Mouse (Mus musculus) adrenal gland, postnatal 14 days (tissue): ENCODE data around the gene Ndufs1. TPM values are rescaled to one million over a fixed set of nuclear protein-coding genes. Genes with fewer than 3 reads are reported as not detected.
"Not testable (repeated sequence)": the region's sequence is repeated elsewhere in the genome, so short reads cannot be mapped to it uniquely, and the experiment has no call there.

Source experiments
- DNase-seq: peaks from one replicate; pipeline ENCODE4 v3.0.0; 2021; ENCODE audit warnings: mixed read lengths
- total RNA-seq: library from RNA; stranded (reverse); gene quantifications from 2 replicates; pipeline ENCODE4 v1.2.3, GENCODE M21; 2021

Gene Ndufs1
- total RNA-seq, 1 experiment from 2014 or later: 361 TPM

DNA sequence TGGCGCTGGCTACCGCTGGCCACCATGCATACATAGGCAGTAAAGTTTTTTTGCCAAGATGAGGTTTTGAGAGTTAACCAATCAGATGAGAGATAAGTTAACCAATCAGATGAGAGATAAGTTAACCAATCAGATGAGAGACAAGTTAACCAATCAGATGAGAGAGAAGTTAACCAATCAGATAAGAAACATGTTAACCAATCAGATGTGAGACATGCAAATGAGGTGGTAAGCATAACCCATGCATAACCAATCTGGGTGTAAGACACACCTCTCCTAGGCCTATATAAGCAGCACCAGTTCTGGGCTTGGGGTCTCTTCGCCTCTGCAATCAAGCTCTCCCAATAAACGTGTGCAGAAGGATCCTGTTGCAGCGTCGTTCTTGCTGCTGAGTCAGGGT, 8.8 kb upstream of the Ndufs1 start:
- not testable (repeated sequence) for DNase-seq

GRCm38 (mm10) chr1:63182636-63183270, 6.1 kb upstream of the Ndufs1 start:
- DNase-seq: peak; percentile 52

DNA sequence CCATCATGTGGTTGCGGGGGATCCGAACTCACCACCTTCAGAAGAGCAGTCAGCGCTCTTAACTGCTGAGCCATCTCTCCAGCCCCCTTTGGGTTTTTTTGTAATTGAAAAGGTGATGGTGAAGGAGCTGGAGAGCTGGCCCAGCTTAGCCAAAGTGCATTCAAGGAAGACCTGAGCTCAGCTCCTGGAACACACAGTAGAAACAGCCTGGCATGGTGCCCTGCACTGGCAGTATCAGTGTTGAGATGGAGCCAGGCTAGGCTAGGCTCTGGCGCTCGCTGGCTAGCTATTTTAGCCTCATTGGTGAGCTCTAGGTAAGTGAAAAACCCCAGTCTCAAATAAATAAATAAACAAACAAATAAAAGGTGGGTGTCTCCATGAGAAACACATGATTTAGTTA, 5.6 kb upstream of the Ndufs1 start:
- peak; percentile 75 for DNase-seq

- DNase-seq: no peak
Measured at GRCm38 (mm10) chr1:63181480-63181879, 4.8 kb upstream of the Ndufs1 start.

GRCm38 (mm10) chr1:63181019-63181418, 4.4 kb upstream of the Ndufs1 start:
- peak; percentile 94 for DNase-seq

GRCm38 (mm10) chr1:63180575-63180974, 3.9 kb upstream of the Ndufs1 start:
- not testable (repeated sequence) for DNase-seq

GRCm38 (mm10) chr1:63180122-63180521, 3.5 kb upstream of the Ndufs1 start:
- DNase-seq: no peak

DNA sequence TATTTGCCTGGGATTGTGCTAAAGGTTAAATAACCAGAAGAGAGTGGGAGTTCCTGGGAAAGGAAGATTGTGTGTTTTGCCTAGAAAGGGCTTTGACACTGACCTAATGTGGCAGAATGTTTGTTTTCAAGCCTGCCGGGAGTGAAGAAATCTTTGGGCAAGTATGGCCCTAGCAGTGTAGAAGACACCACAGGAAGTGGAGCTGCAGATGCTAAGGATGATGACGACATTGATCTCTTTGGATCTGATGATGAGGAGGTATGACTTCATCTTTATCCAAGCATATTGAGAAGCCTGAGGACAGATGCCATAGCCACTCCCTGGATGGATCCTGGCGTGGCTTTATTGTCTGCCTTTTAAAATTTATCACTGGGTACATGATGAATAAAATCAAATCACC, 1.7 kb upstream of the Ndufs1 start:
- no peak for DNase-seq

DNA sequence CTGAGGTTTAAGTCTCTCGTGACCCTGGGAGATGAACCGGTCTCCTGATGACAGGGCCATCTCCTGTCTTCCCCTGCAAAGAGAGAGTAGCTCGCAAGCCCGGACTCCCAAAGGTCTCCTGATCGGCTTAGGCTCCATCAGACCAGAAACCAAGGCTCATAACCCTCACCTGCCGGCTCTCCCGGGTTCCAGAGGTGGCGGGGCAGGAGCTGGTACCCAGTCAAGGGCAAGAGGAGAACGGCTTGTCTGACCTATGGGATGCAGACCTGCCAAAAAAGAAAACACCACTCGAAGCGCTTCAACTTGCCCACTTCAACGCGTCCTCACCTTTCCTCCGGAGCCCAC, 402 bp downstream of the Ndufs1 start:
- no peak for DNase-seq

DNA sequence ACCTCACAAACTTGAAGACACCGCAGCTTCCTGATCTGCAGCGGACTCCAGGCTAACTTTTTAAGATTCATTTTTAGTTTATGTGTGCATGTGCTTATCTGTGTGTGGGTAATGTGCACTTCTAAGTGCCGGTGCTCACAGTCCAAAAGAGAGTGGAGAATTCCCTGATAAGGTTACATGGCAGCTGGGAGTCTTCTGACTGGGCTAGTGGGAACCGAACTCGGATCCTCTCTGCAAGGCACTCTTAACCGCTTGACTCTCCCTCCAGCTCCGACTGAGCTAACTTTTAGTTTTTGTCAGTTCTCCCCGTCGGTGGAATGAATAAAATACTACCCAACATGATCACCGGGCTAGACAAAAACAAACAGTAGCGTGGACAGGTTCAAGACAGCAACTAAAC, 780 bp downstream of the Ndufs1 start:
- peak; percentile 38 for DNase-seq

DNA sequence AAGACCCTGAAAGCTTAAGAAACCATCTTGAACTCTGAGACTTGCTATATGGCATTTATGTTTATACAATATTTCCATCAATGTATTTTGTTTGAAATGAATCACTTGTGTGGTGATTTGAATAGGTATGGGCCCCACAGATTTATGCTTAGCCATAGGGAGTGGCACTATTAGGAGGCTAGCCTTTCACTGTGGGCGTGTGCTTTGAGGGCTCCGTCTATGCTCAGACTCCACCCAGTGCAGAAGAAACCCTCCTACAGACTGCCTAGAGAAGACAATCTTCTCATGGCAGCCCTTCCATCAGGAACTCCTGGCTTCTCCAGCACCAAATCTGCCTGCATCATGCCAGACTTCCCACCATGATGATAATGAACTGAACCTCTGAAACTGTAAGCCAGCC, 8.0 kb downstream of the Ndufs1 start:
- DNase-seq: no peak

GRCm38 (mm10) chr1:63140231-63140630, 36.4 kb downstream of the Ndufs1 start:
- DNase-seq: no peak

GRCm38 (mm10) chr1:63138586-63138985, 38.0 kb downstream of the Ndufs1 start:
- DNase-seq: not testable (repeated sequence)

GRCm38 (mm10) chr1:63137971-63138370, 38.7 kb downstream of the Ndufs1 start:
- no peak for DNase-seq

- DNase-seq: no peak
Measured at GRCm38 (mm10) chr1:63134530-63134929, 42.1 kb downstream of the Ndufs1 start.

DNA sequence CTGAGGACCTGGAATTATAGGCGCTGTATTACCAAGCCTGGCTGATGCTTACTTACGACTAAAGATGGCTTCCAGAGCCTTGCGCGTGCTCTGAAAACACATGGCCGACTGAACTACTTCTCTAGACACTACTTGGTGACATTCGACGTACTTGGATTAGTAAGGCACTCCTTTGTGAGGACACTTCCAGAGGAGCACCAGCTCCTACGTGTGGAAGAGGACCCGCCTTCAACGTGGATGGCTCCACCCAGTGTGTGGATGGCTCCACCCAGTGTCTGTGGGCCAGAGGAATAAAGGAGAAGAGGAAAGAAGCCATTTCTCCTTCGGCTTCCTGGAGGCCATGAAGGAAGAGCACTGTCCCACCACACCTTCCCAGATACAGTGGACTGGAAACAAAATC, 44.9 kb downstream of the Ndufs1 start:
- no peak for DNase-seq

- DNase-seq: no peak
Measured at GRCm38 (mm10) chr1:63130883-63131282, 45.8 kb downstream of the Ndufs1 start.

DNA sequence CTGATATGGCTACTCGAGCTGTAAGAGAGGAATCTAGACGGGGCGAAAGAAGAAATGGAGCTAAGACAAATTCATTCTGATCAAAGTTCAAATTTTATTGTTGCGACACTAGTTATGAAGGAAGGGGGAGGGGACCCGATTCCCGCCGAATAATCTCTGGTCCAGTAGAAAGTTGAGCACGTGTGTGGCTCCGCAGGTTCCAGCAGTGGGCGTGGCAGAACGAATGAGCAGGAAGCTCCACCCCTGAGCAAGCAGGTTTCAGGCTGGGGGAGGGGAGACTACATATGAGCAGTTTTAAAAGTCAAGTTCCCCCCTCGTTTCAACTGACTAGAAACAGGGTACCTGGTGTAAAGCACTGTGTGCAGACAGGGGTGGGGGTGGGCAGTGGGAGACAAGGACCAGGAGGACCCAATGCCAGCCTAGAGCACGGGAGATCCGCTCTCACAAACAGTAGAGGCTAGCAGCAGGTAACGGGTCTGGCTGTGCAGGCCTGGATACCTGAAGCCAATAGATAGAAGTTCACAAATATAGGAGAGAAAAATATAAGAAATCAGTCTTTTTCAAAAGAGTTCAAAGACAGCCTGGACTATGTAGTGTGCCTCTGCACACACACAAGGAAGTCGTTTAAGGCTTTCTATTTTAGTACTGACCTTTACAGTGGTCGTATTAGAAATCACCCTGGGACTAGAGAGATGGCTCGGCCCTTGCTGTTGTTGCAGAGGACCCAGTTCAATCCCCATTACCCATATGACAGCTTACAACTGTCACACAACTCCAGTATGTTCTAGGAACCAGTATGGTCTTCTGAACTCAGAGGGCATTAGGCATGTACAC, 46.6 kb downstream of the Ndufs1 start:
- DNase-seq: peak; percentile 48

DNA sequence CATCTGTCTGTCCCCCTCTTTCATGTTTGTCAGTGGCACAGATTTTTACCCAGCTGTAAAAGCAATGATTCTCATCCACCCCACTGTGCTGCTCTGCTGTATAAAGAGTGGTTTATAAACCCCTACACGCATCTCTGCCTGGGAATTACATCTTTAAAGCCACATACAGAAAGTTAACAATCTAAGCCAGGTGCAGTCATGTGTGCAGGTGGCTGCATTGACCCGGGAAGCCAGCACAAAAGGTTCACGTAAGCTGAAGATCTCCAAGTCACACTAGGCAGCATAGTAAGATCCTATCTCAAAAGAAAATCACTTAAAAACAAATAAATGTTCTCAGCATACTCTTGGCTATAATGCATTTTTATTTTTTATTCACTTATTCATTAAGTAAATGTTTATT, 47.4 kb downstream of the Ndufs1 start:
- no peak for DNase-seq

DNA sequence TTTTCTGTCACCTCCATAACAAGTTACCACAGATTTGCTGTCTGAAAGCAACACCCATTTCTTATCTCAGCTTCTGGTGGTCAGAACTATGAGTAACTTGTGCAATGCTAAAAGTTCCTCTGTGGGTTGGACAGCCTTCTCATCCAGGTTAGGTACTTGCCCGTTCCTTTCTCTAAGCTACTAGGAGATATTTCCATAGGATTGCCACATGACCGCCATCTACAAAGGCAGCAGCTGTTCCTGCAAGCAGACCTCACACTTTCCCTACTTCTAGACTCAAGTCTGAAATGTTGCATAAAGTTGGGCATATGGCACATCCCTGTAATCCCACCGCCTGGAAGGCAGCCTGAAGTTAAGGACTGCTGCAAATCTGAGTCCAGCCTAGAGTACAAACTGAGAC, 50.4 kb downstream of the Ndufs1 start:
- DNase-seq: no peak

DNA sequence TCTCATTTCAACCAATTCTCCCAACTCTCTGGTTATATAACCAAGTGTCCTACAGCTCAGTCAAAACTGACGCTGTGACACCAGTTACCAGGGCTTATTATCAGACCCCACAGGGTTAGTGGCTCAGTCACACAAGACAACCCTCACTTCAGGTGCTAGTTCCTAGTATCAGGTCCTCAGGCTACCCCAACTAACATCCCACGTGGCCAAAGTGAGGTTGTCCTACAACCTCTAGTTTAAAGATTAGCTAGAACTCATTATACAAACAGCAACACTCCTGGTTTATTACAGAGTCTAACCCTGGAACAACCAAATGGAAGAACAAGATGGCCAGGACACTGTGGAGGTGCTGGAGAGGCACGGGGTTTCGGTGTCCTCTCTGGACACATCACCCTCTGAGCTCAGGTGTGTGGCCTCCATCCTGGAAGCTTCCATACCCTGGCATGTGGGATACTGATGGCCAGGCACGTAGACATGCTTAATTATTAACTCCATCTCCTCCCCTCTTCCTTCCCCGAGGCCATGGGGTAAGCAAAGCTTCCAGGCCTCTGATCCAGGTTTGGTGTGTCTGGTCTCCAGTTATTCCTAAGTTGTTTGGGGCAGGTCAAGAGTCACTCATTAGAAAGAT, 52.7 kb downstream of the Ndufs1 start:
- DNase-seq: no peak

- DNase-seq: no peak
Measured at GRCm38 (mm10) chr1:63122005-63122404, 54.6 kb downstream of the Ndufs1 start.

DNA sequence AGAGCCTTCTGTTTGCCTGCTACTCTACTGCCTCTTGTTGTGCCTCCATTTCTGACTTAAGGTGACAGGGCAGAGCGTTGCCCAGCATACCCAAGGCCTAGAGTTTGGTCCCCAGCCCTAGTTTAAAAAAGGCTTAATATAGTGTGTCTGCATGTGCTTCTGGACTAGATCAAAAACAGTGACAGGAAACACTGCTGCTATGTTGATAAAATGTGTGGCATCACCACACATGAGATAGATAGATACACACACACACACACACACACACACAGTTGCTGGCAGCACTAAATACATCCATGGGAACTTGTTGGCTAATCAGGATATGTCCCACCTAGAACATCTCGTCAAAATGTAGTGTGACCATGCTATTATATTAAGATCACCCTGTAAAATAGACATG, 56.3 kb downstream of the Ndufs1 start:
- DNase-seq: no peak

- no peak for DNase-seq
Measured at GRCm38 (mm10) chr1:63119675-63120074, 57.0 kb downstream of the Ndufs1 start.
